Mouse (Mus musculus) intestine, embryonic 15.5 days (tissue): Measurements from ENCODE around the gene Eno3. TPM values are rescaled to one million over a fixed set of nuclear protein-coding genes. Genes with fewer than 3 reads are reported as not detected.
A peak's percentile ranks its signal among the peaks of the same experiment; 100 is the strongest.

Source experiments
- ATAC-seq: fragments of 200-750 bp; cut with Nextera tagmentation; 2 replicates; pipeline ENCODE4 v1.8.0; 2017; ENCODE audit warnings: moderate TSS enrichment, moderate library complexity
- H3K27ac ChIP-seq: fragments of 300-500 bp; sonication (generic); 2 replicates; pipeline ENCODE4 v1.5.1; 2015; ENCODE audit warnings: mild to moderate bottlenecking, inconsistent platforms
- H3K27me3 ChIP-seq: fragments of 300-500 bp; sonication (generic); replicated peaks from 2 replicates; pipeline ENCODE4 v1.6.1; 2015; ENCODE audit warnings: inconsistent platforms
- H3K36me3 ChIP-seq: fragments of 300-500 bp; sonication (generic); 2 replicates; pipeline ENCODE4 v1.6.1; 2015; ENCODE audit warnings: inconsistent platforms
- H3K4me1 ChIP-seq: fragments of 300-500 bp; sonication (generic); replicated peaks from 2 replicates; pipeline ENCODE4 v1.6.1; 2015; ENCODE audit warnings: inconsistent platforms
- H3K4me2 ChIP-seq: fragments of 300-500 bp; sonication (generic); replicated peaks from 2 replicates; pipeline ENCODE4 v1.6.1; 2015; ENCODE audit warnings: mild to moderate bottlenecking, inconsistent platforms
- H3K4me3 ChIP-seq: fragments of 300-500 bp; sonication (generic); replicated peaks from 2 replicates; pipeline ENCODE4 v1.5.1; 2015; ENCODE audit warnings: inconsistent platforms
- H3K9ac ChIP-seq: fragments of 300-500 bp; sonication (generic); 2 replicates; pipeline ENCODE4 v1.6.1; 2015; ENCODE audit warnings: inconsistent platforms
- H3K9me3 ChIP-seq: fragments of 300-500 bp; sonication (generic); 2 replicates; pipeline ENCODE4 v1.6.1; 2016; ENCODE audit warnings: inconsistent platforms
- WGBS: fragments of 180-500 bp; shearing (Covaris S2); methylation state at CpG from one replicate; pipeline ENCODE4 v1.1.7; 2015; 5-methylcytosine and 5-hydroxymethylcytosine counted together
- polyA plus RNA-seq: library from polyadenylated mRNA; unstranded; fragments of >200 nt; fragmentation: Nextera tagmentation; extraction: Ambion mirVana; gene quantifications from 2 replicates; pipeline ENCODE4 v1.2.1, GENCODE M21; 2015

The Eno3 gene
- polyA plus RNA-seq, result 12.1 and 15.6 TPM in 2 replicates

DNA sequence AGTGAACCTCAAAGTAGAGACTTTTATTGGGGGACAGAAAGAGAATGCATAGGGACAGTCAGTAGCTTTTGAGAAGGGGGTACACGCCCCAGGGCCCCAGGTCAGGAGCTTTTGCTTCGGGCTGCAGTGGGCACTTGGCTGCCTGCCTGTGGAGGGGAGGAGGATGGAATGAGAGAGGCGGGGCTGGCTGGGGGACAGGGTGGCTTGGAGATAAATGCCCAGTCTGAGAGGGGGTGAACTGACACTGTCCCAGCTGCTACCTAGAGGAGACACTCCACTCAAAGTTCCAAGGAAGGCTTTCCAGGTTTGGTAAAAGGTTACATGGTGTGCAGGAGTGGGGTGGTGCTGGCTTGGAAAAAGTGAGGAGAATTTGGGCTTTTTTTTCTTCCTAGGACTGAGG, at the start of gene Eno3:
Eno3 (plus strand) TSS at position 239 of the 400 bp plus-strand sequence.
- H3K9ac ChIP-seq, result peak within 1 kb of the TSS; percentile 98
- H3K27ac ChIP-seq, result peak within 1 kb of the TSS; percentile 99

GRCm38 (mm10) chr11:70607611-70608010, 49.4 kb upstream of the Eno3 start:
- H3K9me3 ChIP-seq, result no peaks in the 10 kb centered on the region
- H3K9ac ChIP-seq, result no peak overlapping the region
- no peak for ATAC-seq
- H3K4me2 ChIP-seq, result no peak overlapping the region
- no peak overlapping the region for H3K27ac ChIP-seq
- H3K27me3 ChIP-seq, result no peaks in the 10 kb centered on the region
- no peaks in the 10 kb centered on the region for H3K4me1 ChIP-seq
- peaks cover 54% of the 10 kb centered on the region for H3K36me3 ChIP-seq
- 87% methylated on average over 9 of the region's 9 CpGs for WGBS
- no peak overlapping the region for H3K4me3 ChIP-seq

More for the DNA sequence above, at the start of gene Eno3:
- no peaks in the 10 kb centered on the region for H3K27me3 ChIP-seq
- 26% methylated on average over 3 of the region's 3 CpGs for WGBS
- H3K36me3 ChIP-seq, result peaks cover 15% of the 10 kb centered on the region
- peak within 1 kb of the TSS; percentile 99 for H3K4me3 ChIP-seq
- ATAC-seq, result no peak
- H3K4me2 ChIP-seq, result peak within 1 kb of the TSS; percentile 87
- no peaks in the 10 kb centered on the region for H3K9me3 ChIP-seq
- peaks cover 37% of the 10 kb centered on the region for H3K4me1 ChIP-seq

DNA sequence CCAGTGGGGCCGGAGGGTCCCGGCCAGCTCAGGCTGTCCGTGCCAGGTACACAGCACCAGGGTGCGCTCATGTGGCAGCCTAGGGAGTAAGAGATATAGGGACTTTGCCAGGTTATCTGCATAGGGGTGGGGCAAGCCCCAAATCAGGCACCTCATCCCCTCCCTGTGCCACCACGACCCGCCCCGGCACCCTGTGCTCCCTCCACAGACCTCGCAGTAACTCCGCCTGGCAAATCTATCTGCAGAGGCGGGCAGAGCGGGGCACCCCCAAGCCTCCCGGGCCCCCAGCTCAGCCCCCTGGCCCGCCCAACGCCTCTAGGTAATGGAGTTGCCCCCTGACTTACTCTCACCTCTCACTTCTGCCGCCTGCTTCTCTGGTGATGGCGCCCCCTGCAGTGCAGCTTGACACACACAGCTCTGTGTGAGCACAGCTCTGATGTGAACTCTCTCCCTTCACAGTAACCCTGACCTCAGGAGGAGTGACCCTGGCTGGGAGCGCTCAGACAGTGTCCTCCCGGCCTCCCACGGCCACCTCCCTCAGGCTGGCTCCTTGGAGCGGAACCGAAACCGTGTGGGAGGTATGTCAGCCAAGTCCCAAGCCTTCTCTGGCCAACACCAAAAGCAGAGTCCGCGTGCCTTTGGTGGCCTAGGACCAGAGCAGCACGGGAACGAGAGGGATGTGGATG, 48.5 kb upstream of the Eno3 start:
- Histone ChIP-seq H3K9me3 (no peaks in the 10 kb centered on the region), H3K36me3 (peaks cover 56% of the 10 kb centered on the region), H3K4me2 (no peak overlapping the region), H3K4me1 (no peaks in the 10 kb centered on the region), H3K27me3 (no peaks in the 10 kb centered on the region), H3K9ac (no peak overlapping the region), H3K27ac (no peak overlapping the region), H3K4me3 (no peak overlapping the region)
- WGBS, result 91% methylated on average over 25 of the region's 26 CpGs
- no peak for ATAC-seq

- Histone ChIP-seq H3K4me2 (no peak overlapping the region), H3K4me1 (peaks cover 13% of the 10 kb centered on the region)
Observed at GRCm38 (mm10) chr11:70610752-70611151, 46.2 kb upstream of the Eno3 start.

GRCm38 (mm10) chr11:70612505-70612904, 44.5 kb upstream of the Eno3 start:
- 77% methylated on average over 7 of the region's 7 CpGs for WGBS
- Histone ChIP-seq H3K4me3 (no peak overlapping the region), H3K27ac (no peak overlapping the region), H3K9ac (no peak overlapping the region), H3K27me3 (no peaks in the 10 kb centered on the region), H3K4me1 (peaks cover 19% of the 10 kb centered on the region), H3K4me2 (no peak overlapping the region), H3K36me3 (peaks cover 39% of the 10 kb centered on the region), H3K9me3 (no peaks in the 10 kb centered on the region)
- no peak for ATAC-seq

More at GRCm38 (mm10) chr11:70610752-70611151, 46.2 kb upstream of the Eno3 start:
- Histone ChIP-seq H3K9me3 (no peaks in the 10 kb centered on the region), H3K36me3 (peaks cover 50% of the 10 kb centered on the region), H3K27me3 (no peaks in the 10 kb centered on the region), H3K4me3 (no peak overlapping the region), H3K9ac (no peak overlapping the region), H3K27ac (no peak overlapping the region)
- 83% methylated on average over 4 of the region's 4 CpGs for WGBS
- ATAC-seq, result no peak

DNA sequence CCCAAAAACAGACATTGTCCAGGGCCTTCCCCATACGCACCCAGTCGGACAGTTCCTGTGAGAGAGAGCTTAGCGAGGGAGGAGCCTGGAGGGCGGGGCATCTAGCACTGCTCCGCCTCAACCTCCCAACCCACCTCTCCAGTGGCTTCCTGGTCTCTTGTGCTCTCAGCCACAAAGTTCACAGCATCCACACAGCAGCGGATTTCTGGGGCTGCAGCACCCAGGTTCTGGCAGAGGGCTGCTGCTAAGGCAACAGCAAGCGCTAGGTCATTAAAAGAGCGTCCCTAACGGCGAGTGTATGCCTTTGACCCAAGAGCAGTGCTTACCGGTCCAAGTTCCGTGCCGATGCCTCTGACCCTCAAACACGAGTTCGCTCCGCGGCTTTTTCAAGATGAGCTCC, 41.9 kb upstream of the Eno3 start:
- Histone ChIP-seq H3K27me3 (no peaks in the 10 kb centered on the region), H3K4me3 (peak overlapping the region; percentile 43), H3K9me3 (no peaks in the 10 kb centered on the region), H3K27ac (peak overlapping the region; percentile 78), H3K9ac (peak overlapping the region; percentile 54), H3K36me3 (peaks cover 15% of the 10 kb centered on the region), H3K4me1 (peaks cover 19% of the 10 kb centered on the region), H3K4me2 (peak overlapping the region; percentile 94)
- peak; percentile 95 for ATAC-seq
- under 1% methylated on average over 17 of the region's 17 CpGs for WGBS

- H3K9me3 ChIP-seq, result no peaks in the 10 kb centered on the region
- peak within 1 kb of the TSS; percentile 43 for H3K4me3 ChIP-seq
- peaks cover 19% of the 10 kb centered on the region for H3K4me1 ChIP-seq
- H3K27me3 ChIP-seq, result no peaks in the 10 kb centered on the region
- peak within 1 kb of the TSS; percentile 54 for H3K9ac ChIP-seq
- peak; percentile 18; the same call in 1 of the 2 replicates for ATAC-seq
- H3K4me2 ChIP-seq, result peak within 1 kb of the TSS; percentile 94
- peaks cover 12% of the 10 kb centered on the region for H3K36me3 ChIP-seq
- WGBS, result 16% methylated on average over 21 of the region's 21 CpGs
- H3K27ac ChIP-seq, result peak within 1 kb of the TSS; percentile 78
Observed at GRCm38 (mm10) chr11:70615516-70616093, 41.4 kb upstream of the Eno3 start, which contains the start of gene 4930544D05Rik. TSS of gene 4930544D05Rik (plus strand) at chr11:70615848.

- no peaks in the 10 kb centered on the region for H3K9me3 ChIP-seq
- H3K4me1 ChIP-seq, result peaks cover 25% of the 10 kb centered on the region
- H3K4me2 ChIP-seq, result no peak within 1 kb of the TSS
- H3K9ac ChIP-seq, result no peak within 1 kb of the TSS
- H3K36me3 ChIP-seq, result no peaks in the 10 kb centered on the region
- 48% methylated on average over 1 of the region's 1 CpGs for whole genome bisulfite sequencing
- no peak for ATAC-seq
- no peak within 1 kb of the TSS for H3K4me3 ChIP-seq
- H3K27me3 ChIP-seq, result no peaks in the 10 kb centered on the region
- H3K27ac ChIP-seq, result no peak within 1 kb of the TSS
Observed at GRCm38 (mm10) chr11:70619101-70619500, 37.9 kb upstream of the Eno3 start, which contains the start of gene Chrne. TSS of gene Chrne (minus strand) at chr11:70619216.

DNA sequence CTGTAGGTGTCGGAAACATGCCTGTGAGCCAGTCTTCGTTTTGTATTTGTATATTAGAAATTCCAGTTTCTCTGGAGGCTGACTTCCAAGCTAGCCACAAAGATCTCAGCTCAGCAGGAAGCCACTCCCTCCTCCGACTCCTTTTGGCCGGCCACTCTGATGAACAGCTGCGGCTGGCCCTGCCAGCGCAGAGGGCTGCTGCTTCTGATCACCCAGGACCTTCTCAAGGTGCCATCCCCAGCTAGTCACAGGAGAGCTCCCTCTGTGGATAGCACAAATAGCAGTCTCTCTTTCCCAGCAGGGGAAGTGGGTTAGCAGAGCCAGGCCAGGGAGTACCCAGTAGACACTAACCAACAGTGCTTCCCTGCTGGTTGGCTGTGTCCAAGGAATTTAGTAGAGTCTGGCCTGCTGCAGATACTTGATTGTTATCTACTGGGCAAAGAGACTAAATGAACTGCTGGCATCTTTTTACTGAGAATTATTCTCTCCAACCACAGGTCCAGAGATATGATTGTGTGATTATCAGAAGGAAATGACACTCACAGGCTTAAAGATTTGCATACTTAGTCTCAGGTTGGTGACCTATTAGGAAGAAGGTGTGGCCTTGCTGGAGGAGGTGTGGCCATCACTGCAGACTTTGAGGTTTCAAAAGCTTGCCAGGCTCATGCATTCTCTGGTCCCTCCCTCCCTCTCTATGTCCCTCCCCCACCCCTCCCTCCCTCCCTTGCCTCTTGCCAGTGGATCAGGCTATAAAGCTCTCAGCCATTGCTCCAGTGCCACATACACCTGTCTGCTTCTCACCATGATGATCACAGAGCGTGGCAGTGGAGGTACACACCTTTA, 34.8 kb upstream of the Eno3 start:
- peak overlapping the region; percentile 28; the same call in 1 of the 2 replicates for H3K9ac ChIP-seq
- no peaks in the 10 kb centered on the region for H3K9me3 ChIP-seq
- H3K4me3 ChIP-seq, result no peak overlapping the region
- no peaks in the 10 kb centered on the region for H3K27me3 ChIP-seq
- H3K4me1 ChIP-seq, result peaks cover 6% of the 10 kb centered on the region; the same call in 1 of the 2 replicates
- no peaks in the 10 kb centered on the region for H3K36me3 ChIP-seq
- H3K4me2 ChIP-seq, result no peak overlapping the region
- ATAC-seq, result peak; percentile 61
- H3K27ac ChIP-seq, result peak overlapping the region; percentile 62; the same call in 1 of the 2 replicates
- 34% methylated on average over 7 of the region's 7 CpGs for WGBS

DNA sequence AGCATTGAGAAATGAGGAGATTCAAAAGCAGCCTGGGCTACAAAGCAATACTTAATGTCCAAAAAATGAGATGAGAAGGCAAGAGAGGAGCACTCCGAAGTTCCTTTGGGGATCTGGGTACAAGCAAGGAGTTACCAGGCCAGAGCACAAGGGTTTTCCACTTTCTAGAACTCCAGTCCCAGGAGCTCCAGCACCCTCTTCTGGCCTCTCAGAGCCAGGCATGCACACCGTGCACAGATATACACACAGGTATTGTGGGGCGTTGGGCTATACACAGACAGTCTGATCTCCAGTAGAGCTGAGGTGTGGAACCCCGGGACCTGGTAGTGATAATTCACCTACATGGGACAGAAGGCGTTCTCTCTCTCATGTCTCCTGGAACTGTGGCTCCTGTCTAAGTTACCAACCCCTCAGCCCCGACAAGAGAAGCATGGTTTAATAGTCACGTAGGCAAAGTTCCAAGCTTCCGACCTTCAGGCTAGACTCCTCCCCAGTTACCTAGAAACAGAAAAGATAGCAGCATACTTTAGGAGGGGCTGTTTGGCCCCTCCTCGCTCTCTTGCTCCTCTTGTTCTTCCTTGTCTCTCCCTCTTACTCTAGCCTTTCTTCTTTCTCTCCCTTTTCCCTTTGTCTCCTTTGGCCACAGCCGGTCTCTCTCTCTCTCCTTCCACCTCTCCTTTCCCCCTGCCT, 33.8 kb upstream of the Eno3 start:
- 72% methylated on average over 10 of the region's 10 CpGs for WGBS
- peaks cover 6% of the 10 kb centered on the region; the same call in 1 of the 2 replicates for H3K4me1 ChIP-seq
- no peaks in the 10 kb centered on the region for H3K9me3 ChIP-seq
- H3K27me3 ChIP-seq, result no peaks in the 10 kb centered on the region
- H3K4me3 ChIP-seq, result no peak overlapping the region
- no peak overlapping the region for H3K9ac ChIP-seq
- no peak overlapping the region for H3K27ac ChIP-seq
- no peaks in the 10 kb centered on the region for H3K36me3 ChIP-seq
- no peak overlapping the region; the same call in 1 of the 2 replicates for H3K4me2 ChIP-seq
- ATAC-seq, result peak; percentile 51

- no peaks in the 10 kb centered on the region for H3K36me3 ChIP-seq
- H3K9ac ChIP-seq, result no peak overlapping the region
- no peaks in the 10 kb centered on the region for H3K9me3 ChIP-seq
- H3K27me3 ChIP-seq, result no peaks in the 10 kb centered on the region
- WGBS, result 47% methylated on average over 4 of the region's 4 CpGs
- H3K27ac ChIP-seq, result no peak overlapping the region
- ATAC-seq, result no peak
- H3K4me1 ChIP-seq, result peaks cover 6% of the 10 kb centered on the region; the same call in 1 of the 2 replicates
- no peak overlapping the region for H3K4me2 ChIP-seq
- no peak overlapping the region for H3K4me3 ChIP-seq
Observed at GRCm38 (mm10) chr11:70625473-70625872, 31.5 kb upstream of the Eno3 start.
